Mouse (Mus musculus) lung, postnatal 0 days (tissue): ENCODE data around the gene Eif5a. TPM values are rescaled to one million over a fixed set of nuclear protein-coding genes. Genes with fewer than 3 reads are reported as not detected.
A peak's percentile ranks its signal among the peaks of the same experiment; 100 is the strongest.

Source experiments
- ATAC-seq: fragments of 200-750 bp; cut with Nextera tagmentation; 2 replicates; pipeline ENCODE4 v1.8.0; 2017; ENCODE audit warnings: moderate library complexity
- DNase-seq: peaks from one replicate; pipeline ENCODE4 v3.0.0-alpha.2; 2016; ENCODE audit warnings: low spot score
- H3K27ac ChIP-seq: fragments of 300-500 bp; sonication (generic); 2 replicates; pipeline ENCODE4 v1.5.1; 2014; ENCODE audit warnings: antibody characterized with exemption, mild to moderate bottlenecking, low read length, mixed read lengths
- H3K27me3 ChIP-seq: fragments of 300-500 bp; sonication (generic); replicated peaks from 2 replicates; pipeline ENCODE4 v1.6.1; 2014; ENCODE audit warnings: low read length, mixed read lengths; ENCODE audit not compliant: insufficient read depth
- H3K36me3 ChIP-seq: fragments of 300-500 bp; sonication (generic); 2 replicates; pipeline ENCODE4 v1.6.1; 2014; ENCODE audit warnings: low read length, mixed read lengths; ENCODE audit not compliant: insufficient read depth
- H3K4me1 ChIP-seq: fragments of 300-500 bp; sonication (generic); 2 replicates; pipeline ENCODE4 v1.6.1; 2014; ENCODE audit warnings: antibody characterized with exemption, low read depth, low read length, mixed read lengths; ENCODE audit not compliant: insufficient read depth
- H3K4me2 ChIP-seq: fragments of 300-500 bp; sonication (generic); replicated peaks from 2 replicates; pipeline ENCODE4 v1.6.1; 2014; ENCODE audit warnings: low read depth, mild to moderate bottlenecking, low read length, moderate library complexity, mixed read lengths
- H3K4me3 ChIP-seq: fragments of 300-500 bp; sonication (generic); 2 replicates; pipeline ENCODE4 v1.5.1; 2014; ENCODE audit warnings: low read depth, low read length
- H3K9ac ChIP-seq: fragments of 300-500 bp; sonication (generic); replicated peaks from 2 replicates; pipeline ENCODE4 v1.6.1; 2014; ENCODE audit warnings: low read depth, mild to moderate bottlenecking
- H3K9me3 ChIP-seq: fragments of 300-500 bp; sonication (generic); 2 replicates; pipeline ENCODE4 v1.6.1; 2016; ENCODE audit warnings: low read length, mixed read lengths
- CTCF ChIP-seq: IDR thresholded peaks from 2 replicates; pipeline ENCODE4 v1.5.1; 2016; ENCODE audit warnings: antibody characterized with exemption, mild to moderate bottlenecking
- EP300 ChIP-seq: IDR thresholded peaks from 2 replicates; pipeline ENCODE4 v1.6.1; 2016; ENCODE audit warnings: antibody characterized with exemption, mild to moderate bottlenecking, control low read depth
- WGBS: fragments of 180-500 bp; shearing (Covaris S2); extraction: QIAGEN DNeasy Blood & Tissue Kit; methylation state at CpG from one replicate; pipeline ENCODE4 v1.1.7; 2014; 5-methylcytosine and 5-hydroxymethylcytosine counted together
- polyA plus RNA-seq: library from polyadenylated mRNA; unstranded; fragments of >200 nt; fragmentation: Nextera tagmentation; extraction: Ambion mirVana; gene quantifications from 2 replicates; pipeline ENCODE4 v1.2.1, GENCODE M21; 2015

Gene Eif5a
- polyA plus RNA-seq, 1 experiment from 2014 or later: 815 TPM

DNA sequence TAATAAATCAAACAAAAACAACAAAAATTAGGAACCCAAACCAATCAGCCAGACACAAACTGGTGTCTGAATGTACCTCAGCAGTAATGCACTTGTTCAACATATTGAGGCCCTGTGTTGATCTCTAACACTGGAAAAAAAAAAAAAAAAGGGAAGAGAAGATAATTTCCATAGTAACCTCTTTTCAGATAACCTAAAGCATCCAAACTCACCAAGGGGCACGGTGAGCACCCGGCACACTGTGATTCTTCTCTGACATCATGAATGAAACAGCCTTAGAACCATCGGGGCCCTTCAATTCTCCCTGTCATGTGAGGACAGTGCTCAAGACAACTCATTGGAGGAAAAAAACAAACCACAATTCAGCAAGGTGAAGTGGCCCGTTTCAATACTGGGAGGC, 8.0 kb upstream of the Eif5a start:
- no peak for ATAC-seq
- Histone ChIP-seq H3K4me2 (no peak overlapping the region), H3K27ac (no peak overlapping the region), H3K36me3 (no peaks in the 10 kb centered on the region), H3K4me1 (0 out of 2 replicates have a peak, but pooled peaks cover 2% of the 10 kb centered on the region), H3K9ac (no peak overlapping the region), H3K27me3 (no peaks in the 10 kb centered on the region), H3K9me3 (no peaks in the 10 kb centered on the region), H3K4me3 (no peak overlapping the region)
- TF ChIP-seq EP300 (no peak), CTCF (no peak)
- 15% methylated on average over 4 of the region's 4 CpGs for WGBS
- DNase-seq: no peak

DNA sequence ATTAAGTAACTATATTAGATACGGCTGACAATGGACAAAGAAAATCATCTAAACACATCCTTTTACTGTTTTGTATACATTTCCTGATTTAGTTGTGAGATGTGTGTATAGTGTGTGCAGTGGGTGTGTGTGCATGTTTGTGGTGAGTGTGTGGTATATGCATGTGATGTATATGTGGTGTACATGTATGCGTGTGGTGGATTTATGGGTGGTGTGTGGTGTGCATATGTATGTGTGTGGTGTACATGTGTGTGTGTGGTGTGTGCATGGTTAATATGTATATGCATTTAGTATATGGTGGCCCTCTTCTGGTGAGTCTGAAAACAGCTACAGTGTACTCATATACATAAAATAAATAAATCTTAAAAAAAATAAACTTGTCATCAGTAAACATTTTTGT, 5.7 kb upstream of the Eif5a start:
- H3K4me3 ChIP-seq: no peak overlapping the region
- DNase-seq: no peak
- no peaks in the 10 kb centered on the region for H3K36me3 ChIP-seq
- H3K4me2 ChIP-seq: no peak overlapping the region
- H3K9me3 ChIP-seq: no peaks in the 10 kb centered on the region
- H3K27me3 ChIP-seq: no peaks in the 10 kb centered on the region
- 95% methylated on average over 2 of the region's 2 CpGs for WGBS
- no peak overlapping the region for H3K9ac ChIP-seq
- H3K4me1 ChIP-seq: no peaks in the 10 kb centered on the region
- no peak overlapping the region for H3K27ac ChIP-seq
- ATAC-seq: no peak
- TF ChIP-seq EP300 (no peak), CTCF (no peak)

DNA sequence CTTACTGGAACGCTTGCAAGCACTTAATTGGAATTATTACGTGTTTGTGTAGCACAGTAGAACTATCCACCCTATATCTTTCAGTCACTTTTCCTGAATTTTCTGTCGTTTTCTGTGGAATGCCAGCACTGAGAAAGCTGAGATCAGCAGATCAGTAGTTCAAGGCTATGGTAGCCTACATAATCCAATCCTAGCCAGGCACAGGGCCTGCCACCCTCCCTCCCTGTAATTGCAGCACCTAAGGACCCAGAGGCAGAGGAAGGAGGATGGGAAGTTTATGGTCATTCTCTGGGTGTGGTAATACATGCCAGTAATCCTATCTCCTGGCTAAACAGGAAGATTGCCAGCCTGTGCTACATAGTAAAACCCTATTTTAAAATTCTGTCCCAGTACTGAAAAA, 1.0 kb upstream of the Eif5a start:
- H3K4me3 ChIP-seq: no peak overlapping the region
- H3K9me3 ChIP-seq: no peaks in the 10 kb centered on the region
- no peak overlapping the region for H3K9ac ChIP-seq
- H3K36me3 ChIP-seq: 0 out of 2 replicates have a peak, but pooled peaks cover 5% of the 10 kb centered on the region
- H3K27ac ChIP-seq: peak overlapping the region; percentile 96; the same call in 1 of the 2 replicates
- peak; percentile 22 for DNase-seq
- H3K4me2 ChIP-seq: 0 out of 2 replicates have a peak overlapping the region, but pooled peaks have one; percentile 54
- H3K27me3 ChIP-seq: no peaks in the 10 kb centered on the region
- TF ChIP-seq CTCF (no peak), EP300 (no peak)
- 56% methylated on average over 3 of the region's 3 CpGs for WGBS
- H3K4me1 ChIP-seq: peaks cover 8% of the 10 kb centered on the region; the same call in 1 of the 2 replicates
- ATAC-seq: no peak

DNA sequence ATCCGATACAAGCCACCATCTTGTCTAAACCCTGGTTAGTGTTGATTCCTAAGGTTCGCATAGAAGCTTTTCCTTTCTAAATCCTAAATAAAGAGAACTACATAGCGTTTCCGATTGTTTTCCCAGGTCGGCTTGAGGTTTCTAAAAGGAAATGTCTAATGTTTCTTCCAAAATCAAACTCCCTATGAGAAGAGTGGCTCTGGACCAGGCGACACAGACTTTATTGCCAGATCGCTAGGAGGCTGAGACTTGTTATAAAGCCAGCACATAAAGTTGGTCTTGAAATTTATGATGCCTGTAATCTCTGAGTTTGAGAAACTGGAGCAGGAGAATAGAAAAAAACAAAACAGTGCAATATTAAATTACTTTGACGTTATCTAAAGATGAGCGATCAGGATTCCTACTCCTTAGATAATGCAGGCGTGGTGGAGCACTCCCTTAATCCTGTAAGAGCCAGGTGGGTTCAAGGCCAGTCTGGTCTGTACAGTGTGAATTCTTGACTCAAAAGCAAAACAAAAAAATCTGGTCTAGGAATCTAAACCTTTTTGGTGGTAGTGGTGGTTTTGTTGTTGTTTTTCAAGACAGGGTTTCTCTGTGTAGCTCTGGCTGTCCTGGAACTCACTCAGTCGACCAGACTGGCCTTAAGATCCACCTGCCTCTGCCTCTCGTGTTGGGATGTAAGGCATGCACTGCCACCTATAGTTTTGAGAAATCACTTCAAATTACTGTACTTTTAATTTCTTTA, 426 bp upstream of the Eif5a start:
- peak overlapping the region; percentile 54 for H3K4me2 ChIP-seq
- no peaks in the 10 kb centered on the region for H3K27me3 ChIP-seq
- H3K27ac ChIP-seq: peak overlapping the region; percentile 96
- no peak for DNase-seq
- peak overlapping the region; percentile 58 for H3K9ac ChIP-seq
- H3K4me1 ChIP-seq: peaks cover 8% of the 10 kb centered on the region; the same call in 1 of the 2 replicates
- H3K9me3 ChIP-seq: no peaks in the 10 kb centered on the region
- H3K36me3 ChIP-seq: peaks cover 11% of the 10 kb centered on the region; the same call in 1 of the 2 replicates
- H3K4me3 ChIP-seq: peak overlapping the region; percentile 50
- TF ChIP-seq CTCF (no peak), EP300 (peak; percentile 60; the same call in 1 of the 2 replicates)
- ATAC-seq: no peak
- 1% methylated on average over 12 of the region's 12 CpGs for whole genome bisulfite sequencing

DNA sequence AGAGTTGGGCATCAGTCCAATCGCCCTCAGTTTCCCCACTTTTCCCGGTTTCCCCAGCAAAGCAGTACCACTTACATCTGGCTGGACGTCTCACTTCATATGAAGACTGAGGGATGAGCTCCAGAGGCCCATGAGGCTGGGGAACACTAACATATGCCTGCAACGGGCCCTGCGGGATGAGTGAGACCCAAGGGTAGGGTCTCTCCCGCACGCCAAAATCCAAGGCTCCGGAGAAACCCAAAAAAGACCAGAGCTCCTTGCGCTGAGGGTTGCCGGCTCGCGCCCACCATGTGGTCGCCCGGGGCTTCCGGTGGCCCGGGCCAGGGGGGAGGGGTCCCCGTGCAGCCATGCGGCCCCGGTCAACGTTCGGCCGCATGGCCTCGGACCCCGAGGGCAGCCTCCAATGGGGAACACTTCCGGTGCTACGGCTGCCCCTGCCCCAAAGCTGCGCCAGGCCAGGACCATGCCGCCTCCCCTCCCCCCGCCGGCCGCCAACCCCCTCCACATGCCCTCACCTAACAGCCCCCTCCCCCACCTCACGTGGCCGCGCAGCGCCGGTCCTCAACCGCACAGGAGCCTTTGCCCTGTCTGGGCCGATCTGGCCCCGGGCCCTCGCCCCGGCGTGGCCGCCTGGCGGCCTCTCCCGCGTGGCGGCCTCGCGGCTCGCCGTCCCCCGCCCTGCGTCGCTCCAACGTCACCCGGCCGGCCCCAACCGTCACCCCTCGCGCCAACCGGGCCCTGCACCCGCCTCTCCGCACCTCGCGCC, 1.3 kb downstream of the Eif5a start:
- Histone ChIP-seq H3K36me3 (peaks cover 26% of the 10 kb centered on the region), H3K4me2 (peak overlapping the region; percentile 99), H3K9me3 (no peaks in the 10 kb centered on the region), H3K4me3 (peak overlapping the region; percentile 92), H3K27ac (peak overlapping the region; percentile 96), H3K9ac (peak overlapping the region; percentile 89), H3K4me1 (peaks cover 8% of the 10 kb centered on the region; the same call in 1 of the 2 replicates), H3K27me3 (no peaks in the 10 kb centered on the region)
- DNase-seq (no peak), ATAC-seq (peak; percentile 16)
- WGBS: under 1% methylated on average over 39 of the region's 65 CpGs
- TF ChIP-seq EP300 (no peak), CTCF (no peak)

DNA sequence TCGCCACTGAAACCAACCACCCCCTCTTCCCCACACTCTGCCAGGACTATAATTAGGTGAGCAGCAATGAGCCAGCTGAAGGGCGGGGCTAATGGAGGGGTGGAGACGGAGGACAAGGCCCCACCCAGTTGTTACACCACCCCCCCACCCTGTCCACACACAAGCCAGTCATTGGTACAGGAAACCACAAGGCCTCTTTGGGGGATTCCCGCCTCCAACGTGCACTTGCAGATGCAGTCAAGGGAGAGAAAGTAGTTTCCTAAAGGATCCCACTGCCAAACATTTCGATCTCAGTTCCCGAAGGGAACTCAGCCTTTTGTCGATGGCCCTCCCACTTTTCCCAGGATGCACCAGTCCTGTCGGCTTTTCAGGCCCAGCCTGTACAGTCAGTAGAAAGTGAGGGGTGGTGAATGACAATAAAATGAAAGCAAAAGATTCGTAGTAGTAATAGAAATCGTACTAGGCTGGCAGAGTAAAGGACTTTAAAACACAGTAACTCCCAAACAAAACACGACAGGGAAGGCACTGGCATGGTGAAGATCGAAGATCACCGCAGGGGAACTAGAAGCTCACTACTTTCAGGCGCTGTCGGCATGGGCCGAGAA, 2.0 kb downstream of the Eif5a start:
- DNase-seq (peak; percentile 94), ATAC-seq (peak; percentile 35)
- peak overlapping the region; percentile 99 for H3K4me2 ChIP-seq
- H3K36me3 ChIP-seq: peaks cover 30% of the 10 kb centered on the region
- H3K4me1 ChIP-seq: peaks cover 12% of the 10 kb centered on the region; the same call in 1 of the 2 replicates
- no peaks in the 10 kb centered on the region for H3K27me3 ChIP-seq
- H3K9me3 ChIP-seq: no peaks in the 10 kb centered on the region
- peak overlapping the region; percentile 96 for H3K27ac ChIP-seq
- 2% methylated on average over 17 of the region's 17 CpGs for WGBS
- H3K9ac ChIP-seq: peak overlapping the region; percentile 89
- no peak for TF ChIP-seq EP300
- no peak for TF ChIP-seq CTCF
- peak overlapping the region; percentile 92 for H3K4me3 ChIP-seq
